Mouse (Mus musculus) layer of hippocampus, postnatal 25 days (tissue): ENCODE data around the gene Pigr. TPM values are rescaled to one million over a fixed set of nuclear protein-coding genes. Genes with fewer than 3 reads are reported as not detected.

Source experiments
- DNase-seq, 2 experiments: peaks; one replicate each; pipeline ENCODE4 v3.0.0; 2022; ENCODE audit warnings: mixed read lengths in 2 of 2, low spot score in 1 of 2; ENCODE audit errors: extremely low spot score in 1 of 2
- total RNA-seq, 2 experiments: library from RNA; stranded (reverse); gene quantifications; 2 replicates each; pipeline ENCODE4 v1.2.3; 2021

Pigr gene
- total RNA-seq, 2 experiments from 2014 or later, result not detected

DNA sequence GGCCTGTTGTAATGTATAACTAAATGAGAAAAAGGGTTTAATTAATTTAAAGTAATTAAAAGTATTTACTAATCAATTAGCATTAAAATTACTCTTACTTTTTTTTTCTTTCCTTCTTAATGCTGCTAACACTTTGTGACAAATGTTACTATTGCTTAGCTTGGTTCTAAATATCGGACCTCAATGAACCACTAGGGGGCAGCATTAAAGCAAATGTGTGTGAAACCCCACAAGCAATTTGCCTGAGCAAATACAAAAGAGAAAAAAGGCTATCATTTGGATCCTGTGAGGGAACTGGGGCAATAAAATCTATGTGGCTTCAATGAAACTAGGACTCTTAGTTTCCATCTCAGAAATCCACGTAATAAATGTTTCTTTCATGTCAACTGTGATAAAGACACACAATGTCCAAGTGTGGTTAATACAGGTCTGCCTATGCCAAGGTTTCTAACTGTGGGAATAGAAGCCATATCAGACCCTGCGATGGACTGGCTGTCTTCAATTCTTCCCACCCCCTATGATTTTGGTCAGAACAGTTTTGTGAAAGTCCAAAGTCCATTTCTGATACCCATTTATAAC, 50.5 kb downstream of the Pigr start:
- peak in 1 of 2 experiments; percentile 44 for DNase-seq

DNA sequence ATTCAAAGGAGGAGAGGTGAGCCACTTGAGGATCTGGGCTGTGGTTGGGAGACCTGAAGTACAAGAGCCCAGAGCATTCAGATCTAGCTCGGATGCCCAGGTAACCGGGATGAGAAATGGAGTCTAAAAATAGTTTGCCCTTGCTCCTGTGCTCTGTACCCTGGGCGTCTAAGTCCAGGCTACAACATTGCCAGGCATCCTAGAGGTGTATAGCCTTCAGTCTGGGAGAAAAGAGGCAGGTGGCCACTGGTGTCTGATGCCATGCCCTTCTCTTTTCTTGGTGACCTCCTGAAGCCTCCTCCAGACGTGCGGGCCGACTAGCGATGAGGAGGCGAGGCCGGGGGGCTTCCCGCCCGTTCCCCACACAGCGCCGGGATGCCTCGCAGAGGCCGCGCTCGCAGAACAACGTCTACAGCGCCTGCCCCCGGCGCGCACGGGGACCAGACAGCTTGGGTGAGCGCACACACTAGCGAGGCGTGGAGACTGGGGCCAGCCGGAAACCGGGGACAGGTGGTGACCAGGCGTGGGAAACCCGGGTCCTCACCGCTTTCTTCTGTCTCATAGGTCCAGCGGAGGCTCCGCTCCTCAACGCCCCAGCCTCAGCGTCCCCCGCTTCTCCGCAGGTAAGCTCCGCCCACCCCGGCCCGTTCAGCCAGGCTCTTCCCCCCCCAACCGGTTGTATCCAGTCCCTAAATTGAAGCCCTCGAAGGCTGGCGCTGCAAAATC, 51.6 kb downstream of the Pigr start:
- no peak for DNase-seq

DNA sequence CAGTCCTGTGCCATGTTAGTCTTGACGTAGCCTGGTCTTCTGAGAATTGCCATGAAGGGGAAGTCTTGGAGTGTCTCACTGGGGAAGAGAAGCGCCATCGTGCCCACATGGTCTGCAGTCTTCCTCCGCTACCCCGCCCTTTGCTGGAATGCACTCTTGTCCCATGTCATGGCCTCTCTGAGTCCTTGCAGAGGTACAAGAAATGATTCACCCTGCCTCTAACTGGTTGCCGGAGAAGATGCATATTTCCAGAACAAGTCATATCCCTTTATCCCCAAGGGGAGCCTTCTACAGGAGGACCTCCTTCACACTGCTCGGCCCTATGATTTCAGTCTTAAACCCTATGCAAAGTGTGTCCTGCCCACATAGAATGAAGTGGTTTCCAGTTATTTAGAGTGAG, 53.4 kb downstream of the Pigr start:
- DNase-seq, result no peak

- DNase-seq, result no peak
Measured at GRCm38 (mm10) chr1:130883146-130883545, 56.7 kb downstream of the Pigr start.

DNA sequence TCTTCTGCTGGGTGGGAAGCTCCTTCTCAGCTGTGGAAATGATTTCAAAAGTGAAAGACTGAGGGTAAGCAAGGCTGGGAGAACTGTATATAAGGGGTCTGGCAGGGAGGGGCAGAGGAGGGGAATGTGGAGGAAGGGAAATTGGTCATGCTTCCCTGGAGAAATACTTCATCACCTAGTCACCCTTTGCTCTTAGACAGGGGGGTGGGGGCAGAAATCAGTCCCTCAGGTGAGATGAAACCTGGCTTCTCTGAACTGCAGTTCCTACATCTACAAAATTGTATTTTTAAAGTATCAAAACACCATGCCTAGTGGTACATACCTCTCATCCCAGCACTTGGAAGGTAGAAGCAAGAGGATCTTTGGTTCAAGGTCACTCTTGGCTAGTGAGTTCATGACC, 60.9 kb downstream of the Pigr start, which contains the start of gene Il24:
Il24 (minus strand) TSS at position 101 of the 400 bp plus-strand sequence.
- no peak for DNase-seq

- no peak for DNase-seq
Measured at GRCm38 (mm10) chr1:130892446-130892845, 66.0 kb downstream of the Pigr start.

DNA sequence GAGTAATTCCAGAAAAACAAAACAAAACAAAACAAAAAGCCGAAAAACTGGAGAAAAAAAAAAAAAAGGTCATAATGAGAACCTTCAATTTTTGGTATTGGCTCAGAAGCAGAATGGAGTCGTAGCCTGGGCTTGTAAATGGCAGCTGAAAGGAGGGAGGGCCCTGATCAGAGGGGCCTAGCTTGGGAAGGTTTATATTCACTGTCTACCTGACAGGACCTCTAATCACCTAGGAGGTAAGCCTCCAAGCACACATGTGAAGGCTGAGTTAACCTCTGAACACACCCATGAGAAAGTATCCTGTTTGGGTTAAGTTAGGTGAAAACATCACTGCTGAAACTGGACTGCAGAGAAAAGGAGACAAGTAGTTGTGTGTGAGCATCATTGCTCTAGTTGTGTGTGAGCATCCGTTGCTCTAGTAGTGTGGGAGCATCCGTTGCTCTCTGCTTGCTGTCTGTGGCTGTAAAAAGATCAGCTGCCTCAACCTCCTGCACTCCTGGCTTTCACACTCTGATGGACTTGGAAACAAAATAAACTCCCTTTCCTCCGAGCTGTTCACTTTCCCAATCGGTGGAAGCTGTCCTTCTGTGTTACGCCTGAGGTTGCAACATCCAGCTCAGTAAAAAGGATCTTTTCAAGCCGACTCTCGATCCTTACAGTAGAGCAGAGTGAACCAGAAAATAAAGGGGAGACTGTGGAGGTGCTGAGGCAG, 67.0 kb downstream of the Pigr start:
- no peak for DNase-seq

DNA sequence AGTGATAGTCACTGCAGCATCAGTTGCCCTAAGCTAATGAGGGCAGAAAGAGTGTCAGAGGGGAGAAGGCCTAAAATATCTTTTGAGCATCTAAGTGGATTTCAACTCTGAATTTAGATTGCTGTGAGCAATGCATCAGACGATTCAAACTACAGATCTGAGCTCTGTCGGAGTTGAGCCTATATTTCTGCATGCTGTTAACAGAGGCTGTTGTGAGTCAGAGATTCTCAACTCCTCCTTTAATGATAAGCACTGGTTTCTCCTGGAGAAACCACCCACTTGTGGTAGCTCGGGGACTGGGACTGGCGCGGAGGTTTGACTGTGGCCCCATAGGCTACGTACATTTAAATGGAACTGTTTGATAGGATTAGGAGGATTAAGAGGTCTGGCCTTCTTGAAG, 68.0 kb downstream of the Pigr start:
- no peak for DNase-seq

Other genes with a start within 250 kb of the Pigr start
- gene Zp3r, start 197.1 kb upstream of the Pigr start, total RNA-seq, result not detected
- gene C4bp, start 165.1 kb upstream of the Pigr start, total RNA-seq, result 1 to 10 TPM in 1 of 2 experiments, under 1 TPM in 1; 0.89 to 1.1 TPM
- gene Gm29427, start 110.9 kb upstream of the Pigr start, total RNA-seq, result under 1 TPM in 1 of 2 experiments, not detected in 1; 0.31 TPM
- gene Yod1, start 109.4 kb upstream of the Pigr start, total RNA-seq, result 10 to 100 TPM; 15.3 to 17.6 TPM
- gene Pfkfb2, start 97.4 kb upstream of the Pigr start, total RNA-seq, result 10 to 100 TPM; 38.6 to 53.6 TPM
- gene AA986860, start 94.7 kb upstream of the Pigr start, total RNA-seq, result 1 to 10 TPM; 1.7 to 2.2 TPM
- gene Fcamr, start 25.8 kb upstream of the Pigr start, total RNA-seq, result not detected
- gene Fcmr, start 39.0 kb downstream of the Pigr start, total RNA-seq, result under 1 TPM in 1 of 2 experiments, not detected in 1; 0.68 TPM
- gene Il24, start 60.8 kb downstream of the Pigr start, total RNA-seq, result not detected
- not detected for gene Il20, start 84.8 kb downstream of the Pigr start, total RNA-seq
- not detected for gene Il19, start 113.4 kb downstream of the Pigr start, total RNA-seq
- gene Il10, start 193.2 kb downstream of the Pigr start, total RNA-seq, result not detected